Mouse (Mus musculus) lung, adult 2 months (tissue): ENCODE measurements at regions not wholly inside any gene's neighbourhood (a gene's known extent, or its start where the extent isn't known, plus 50 kb on each side); places are given as distances from the start of the nearest gene placed in this dataset.
A peak's percentile ranks its signal among the peaks of the same experiment; 100 is the strongest.

Experiments used
- CTCF ChIP-seq: fragments of 200-500 bp; IDR thresholded peaks from 2 replicates; pipeline ENCODE4 v1.5.1; 2011; ENCODE audit warnings: mild to moderate bottlenecking, low read length, control low read depth; ENCODE audit not compliant: insufficient read depth
- POLR2A ChIP-seq: fragments of 200-500 bp; IDR thresholded peaks from 2 replicates; pipeline ENCODE4 v1.6.1; 2011; ENCODE audit warnings: low read depth, mild to moderate bottlenecking, control low read depth, low read length, borderline replicate concordance; ENCODE audit errors: extremely low read depth

DNA sequence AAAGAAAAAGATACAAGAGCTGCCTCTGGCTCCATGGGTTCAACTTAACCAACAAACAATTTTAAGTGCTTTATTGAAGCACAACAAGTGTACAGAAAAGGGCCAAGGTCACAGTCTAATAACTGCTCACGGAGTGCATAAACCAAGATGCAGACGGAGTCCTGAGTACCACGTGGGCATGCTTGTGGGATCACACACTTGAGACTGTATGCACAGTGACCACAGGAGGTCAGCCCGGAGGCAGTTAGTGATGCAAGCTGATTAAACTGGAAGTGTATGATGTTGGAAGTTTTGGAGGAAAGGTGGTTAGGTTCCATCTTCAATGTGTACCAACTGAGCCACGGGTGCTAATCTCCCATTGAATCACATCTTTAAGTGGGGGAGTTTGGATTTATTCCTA is 146.9 kb downstream of the Gm815 start:
- TF ChIP-seq POLR2A (no peak), CTCF (peak; percentile 57)
